Mouse (Mus musculus) midbrain, embryonic 13.5 days (tissue): ENCODE measurements at regions not wholly inside any gene's neighbourhood (a gene's known extent, or its start where the extent isn't known, plus 50 kb on each side); places are given as distances from the start of the nearest gene placed in this dataset.

ENCODE experiments used
- ATAC-seq: fragments of 200-750 bp; cut with Nextera tagmentation; 2 replicates; pipeline ENCODE4 v1.8.0; 2017; ENCODE audit warnings: mild to moderate bottlenecking, moderate TSS enrichment, moderate library complexity
- H3K27ac ChIP-seq: fragments of 300-500 bp; sonication (generic); 2 replicates; pipeline ENCODE4 v1.5.1; 2015; ENCODE audit warnings: inconsistent platforms, mild to moderate bottlenecking, moderate library complexity
- H3K27me3 ChIP-seq: fragments of 300-500 bp; sonication (generic); 2 replicates; pipeline ENCODE4 v1.6.1; 2015; ENCODE audit warnings: mild to moderate bottlenecking, inconsistent platforms
- H3K36me3 ChIP-seq: fragments of 300-500 bp; sonication (generic); 2 replicates; pipeline ENCODE4 v1.6.1; 2015; ENCODE audit warnings: mild to moderate bottlenecking, inconsistent platforms
- H3K4me1 ChIP-seq: fragments of 300-500 bp; sonication (generic); replicated peaks from 2 replicates; pipeline ENCODE4 v1.6.1; 2015; ENCODE audit warnings: inconsistent platforms
- H3K4me2 ChIP-seq: fragments of 300-500 bp; sonication (generic); replicated peaks from 2 replicates; pipeline ENCODE4 v1.6.1; 2015; ENCODE audit warnings: moderate library complexity, mild to moderate bottlenecking, inconsistent platforms
- H3K4me3 ChIP-seq: fragments of 300-500 bp; sonication (generic); replicated peaks from 2 replicates; pipeline ENCODE4 v1.5.1; 2015; ENCODE audit warnings: mild to moderate bottlenecking, inconsistent platforms
- H3K9ac ChIP-seq: fragments of 300-500 bp; sonication (generic); replicated peaks from 2 replicates; pipeline ENCODE4 v1.6.1; 2015; ENCODE audit warnings: mild to moderate bottlenecking, inconsistent platforms
- H3K9me3 ChIP-seq: fragments of 300-500 bp; sonication (generic); 2 replicates; pipeline ENCODE4 v1.6.1; 2016; ENCODE audit warnings: mild to moderate bottlenecking, inconsistent platforms
- WGBS: fragments of 180-500 bp; shearing (Covaris S2); methylation state at CpG from one replicate; pipeline ENCODE4 v1.1.7; 2015; 5-methylcytosine and 5-hydroxymethylcytosine counted together

DNA sequence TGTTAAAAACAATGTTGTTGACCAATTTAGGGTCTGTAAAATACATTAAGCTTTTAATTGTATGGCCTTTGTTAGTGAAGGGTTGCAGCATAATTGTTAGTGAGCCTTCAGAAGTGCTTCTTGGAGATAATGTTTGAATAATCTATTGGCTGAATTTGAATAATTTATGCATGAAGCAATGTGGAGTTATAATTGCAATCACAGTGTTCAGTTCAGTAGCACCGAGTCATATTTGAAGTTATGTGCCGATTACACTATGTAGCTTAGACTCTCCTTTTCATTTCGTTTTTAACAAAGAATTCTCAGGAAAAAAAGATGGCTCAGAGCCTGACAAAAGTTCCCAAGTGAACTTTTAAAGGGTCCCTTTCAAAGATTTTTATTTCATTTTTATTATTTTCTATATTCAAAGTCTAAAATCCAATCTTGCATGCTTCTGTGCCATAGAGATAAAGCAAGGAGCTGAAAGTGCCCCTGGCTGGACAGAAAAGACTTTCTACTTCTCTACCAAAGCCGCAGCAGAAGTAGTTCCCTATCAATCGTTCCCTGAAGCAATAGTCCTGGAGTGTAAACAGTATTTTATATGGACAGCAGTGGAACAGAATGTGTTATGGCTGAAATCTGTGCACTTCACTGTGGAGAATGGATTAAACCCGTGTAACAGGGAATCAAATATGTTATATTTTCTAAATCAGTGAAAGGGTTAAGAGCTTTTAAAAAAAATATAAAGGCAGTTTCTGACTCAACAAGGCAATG is 556.3 kb upstream of the Slc39a10 start:
- 56% methylated on average over 6 of the region's 6 CpGs for WGBS
- Histone ChIP-seq H3K36me3 (no peaks in the 10 kb centered on the region), H3K27me3 (no peaks in the 10 kb centered on the region), H3K27ac (peak overlapping the region; percentile 45), H3K4me1 (peaks cover 20% of the 10 kb centered on the region), H3K4me3 (no peak overlapping the region), H3K9me3 (no peaks in the 10 kb centered on the region), H3K4me2 (no peak overlapping the region), H3K9ac (no peak overlapping the region)
- ATAC-seq: peak; percentile 74

- Histone ChIP-seq H3K4me2 (no peak overlapping the region), H3K9me3 (no peaks in the 10 kb centered on the region), H3K4me1 (peaks cover 20% of the 10 kb centered on the region), H3K27me3 (no peaks in the 10 kb centered on the region), H3K27ac (peak overlapping the region; percentile 67), H3K4me3 (no peak overlapping the region), H3K36me3 (no peaks in the 10 kb centered on the region), H3K9ac (no peak overlapping the region)
- ATAC-seq: peak; percentile 88
- 38% methylated on average over 3 of the region's 3 CpGs for WGBS
Observed at GRCm38 (mm10) chr1:47448070-47448469, 555.4 kb upstream of the Slc39a10 start.

GRCm38 (mm10) chr1:47446021-47446420 is 553.4 kb upstream of the Slc39a10 start:
- H3K27ac ChIP-seq: no peak overlapping the region

DNA sequence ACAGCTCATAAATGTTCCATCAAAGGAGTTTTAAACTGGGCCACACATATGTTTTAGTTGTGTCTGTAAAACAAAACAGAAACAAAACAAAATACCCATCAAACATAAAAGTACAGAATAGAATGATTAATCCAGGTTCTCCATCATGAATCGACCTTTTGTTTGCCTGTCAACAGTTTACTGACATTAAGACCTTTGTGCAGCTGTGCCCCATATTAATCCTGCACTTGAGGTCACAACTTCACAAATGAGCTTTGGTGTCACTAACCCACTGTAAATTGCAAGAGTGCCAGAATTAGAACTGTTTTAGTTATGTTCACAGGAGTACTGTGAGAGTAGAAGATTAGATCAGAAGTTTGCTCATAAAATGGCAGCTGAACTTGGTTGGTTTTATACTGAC is 540.2 kb upstream of the Slc39a10 start:
- ATAC-seq: no peak
- H3K9me3 ChIP-seq: no peaks in the 10 kb centered on the region
- no peak overlapping the region for H3K4me2 ChIP-seq
- 68% methylated on average over 1 of the region's 1 CpGs for WGBS
- no peak overlapping the region for H3K4me3 ChIP-seq
- no peaks in the 10 kb centered on the region for H3K27me3 ChIP-seq
- no peak overlapping the region for H3K27ac ChIP-seq
- no peaks in the 10 kb centered on the region for H3K4me1 ChIP-seq
- no peak overlapping the region for H3K9ac ChIP-seq
- H3K36me3 ChIP-seq: no peaks in the 10 kb centered on the region

More at GRCm38 (mm10) chr1:47446021-47446420, 553.4 kb upstream of the Slc39a10 start:
- Histone ChIP-seq H3K9ac (no peak overlapping the region), H3K27me3 (no peaks in the 10 kb centered on the region), H3K36me3 (no peaks in the 10 kb centered on the region), H3K4me1 (peaks cover 20% of the 10 kb centered on the region), H3K9me3 (no peaks in the 10 kb centered on the region), H3K4me2 (no peak overlapping the region), H3K4me3 (no peak overlapping the region)
- 0 out of 2 replicates have a peak, but pooled peaks have one; percentile 22 for ATAC-seq
- 55% methylated on average over 6 of the region's 6 CpGs for WGBS

- no peaks in the 10 kb centered on the region for H3K36me3 ChIP-seq
- no peak overlapping the region for H3K4me3 ChIP-seq
- no peaks in the 10 kb centered on the region for H3K9me3 ChIP-seq
- H3K4me2 ChIP-seq: no peak overlapping the region
- H3K9ac ChIP-seq: no peak overlapping the region
- no peaks in the 10 kb centered on the region for H3K4me1 ChIP-seq
- no peak overlapping the region for H3K27ac ChIP-seq
- no peaks in the 10 kb centered on the region for H3K27me3 ChIP-seq
- WGBS: 66% methylated on average over 1 of the region's 1 CpGs
- no peak for ATAC-seq
Observed at GRCm38 (mm10) chr1:47405164-47405563, 512.5 kb upstream of the Slc39a10 start.

GRCm38 (mm10) chr1:47386579-47386978 is 493.9 kb upstream of the Slc39a10 start:
- no peaks in the 10 kb centered on the region for H3K4me1 ChIP-seq
- H3K36me3 ChIP-seq: no peaks in the 10 kb centered on the region
- no peaks in the 10 kb centered on the region for H3K27me3 ChIP-seq
- ATAC-seq: no peak
- no peak overlapping the region for H3K4me3 ChIP-seq
- H3K4me2 ChIP-seq: no peak overlapping the region
- no peak overlapping the region for H3K27ac ChIP-seq
- H3K9ac ChIP-seq: no peak overlapping the region
- H3K9me3 ChIP-seq: no peaks in the 10 kb centered on the region

DNA sequence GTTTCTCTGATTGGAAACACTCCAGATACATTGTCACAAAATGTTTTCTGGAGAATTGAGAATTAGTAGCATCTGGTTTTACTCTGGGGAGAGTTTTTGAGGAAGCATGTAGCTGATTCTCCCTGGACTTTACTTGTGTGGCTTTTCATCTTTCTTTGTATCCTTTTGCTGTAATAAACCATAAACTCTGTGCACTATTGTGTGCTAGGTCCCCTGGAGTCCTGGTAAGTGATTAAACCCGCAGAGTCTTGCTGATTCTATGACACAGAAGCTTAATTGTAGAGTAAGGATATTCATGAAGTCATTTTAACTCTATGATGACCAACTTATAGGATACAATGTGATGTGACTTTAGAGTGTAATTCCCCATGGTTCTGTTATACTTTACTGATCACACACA is 486.1 kb upstream of the Slc39a10 start:
- ATAC-seq: no peak
- Histone ChIP-seq H3K4me1 (no peaks in the 10 kb centered on the region), H3K36me3 (no peaks in the 10 kb centered on the region), H3K4me2 (no peak overlapping the region), H3K9ac (no peak overlapping the region), H3K9me3 (no peaks in the 10 kb centered on the region), H3K4me3 (no peak overlapping the region), H3K27me3 (no peaks in the 10 kb centered on the region), H3K27ac (no peak overlapping the region)
- WGBS: 16% methylated on average over 1 of the region's 1 CpGs

DNA sequence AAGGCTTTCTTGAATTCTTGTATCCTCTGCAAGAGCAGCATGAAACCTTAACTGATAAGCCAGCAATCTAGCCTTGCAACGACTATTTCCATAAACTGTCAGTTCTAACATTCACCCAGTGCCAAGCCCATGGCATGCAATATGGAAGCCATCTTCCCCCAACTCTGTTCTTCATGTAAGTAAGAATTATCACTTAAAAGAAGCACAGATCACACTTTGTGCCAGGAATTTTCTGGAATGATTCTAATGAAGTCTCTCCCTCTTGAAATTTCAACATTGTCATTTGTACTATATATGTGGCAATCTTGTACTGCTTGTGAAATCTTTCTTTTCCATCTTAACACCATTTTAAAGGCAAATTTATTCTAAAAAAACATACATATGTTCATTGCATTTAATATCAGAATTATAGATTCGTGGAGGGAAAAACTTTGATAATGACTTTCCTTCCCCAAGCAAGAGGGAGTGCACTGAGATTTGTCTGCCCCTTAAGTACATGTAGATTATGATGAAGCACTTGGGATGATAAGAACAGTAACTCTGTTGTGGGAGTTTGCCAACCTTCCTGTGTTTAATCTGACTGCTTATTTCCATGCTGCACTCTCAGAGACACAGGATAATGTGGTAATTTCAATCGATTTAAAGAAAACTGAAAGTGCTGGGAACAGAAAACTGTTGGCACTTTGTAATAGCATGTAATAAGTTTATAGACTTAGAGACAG is 447.2 kb upstream of the Slc39a10 start:
- Histone ChIP-seq H3K4me3 (no peak overlapping the region), H3K4me1 (no peaks in the 10 kb centered on the region), H3K4me2 (no peak overlapping the region), H3K27ac (no peak overlapping the region), H3K9ac (no peak overlapping the region), H3K36me3 (no peaks in the 10 kb centered on the region), H3K9me3 (no peaks in the 10 kb centered on the region), H3K27me3 (no peaks in the 10 kb centered on the region)
- no peak for ATAC-seq
- WGBS: 88% methylated on average over 3 of the region's 3 CpGs

DNA sequence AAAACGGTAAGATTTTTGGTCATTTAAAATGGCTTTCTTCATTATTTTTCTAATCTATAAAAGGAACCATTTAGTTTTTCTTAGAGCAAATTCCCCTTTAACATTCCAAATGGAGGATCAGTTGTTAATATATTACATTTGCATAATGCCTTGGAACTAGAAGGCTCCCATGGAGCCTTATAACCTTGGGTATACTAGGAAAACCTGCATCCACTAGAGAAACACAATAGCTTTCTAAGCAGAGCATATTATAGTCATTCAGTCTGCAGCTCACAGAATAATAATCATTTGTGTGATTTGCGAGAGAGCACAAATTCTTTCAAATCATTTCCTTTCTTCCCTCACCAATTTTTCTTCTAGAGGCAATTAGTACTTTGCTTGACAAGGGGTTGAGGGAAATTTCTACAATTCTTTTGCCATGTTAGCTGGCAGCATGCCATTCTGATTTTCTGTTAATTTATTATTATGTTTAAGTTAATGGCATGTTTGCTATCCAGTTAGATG is 418.0 kb upstream of the Slc39a10 start:
- Histone ChIP-seq H3K9ac (no peak overlapping the region), H3K4me2 (no peak overlapping the region), H3K4me1 (no peaks in the 10 kb centered on the region), H3K27me3 (no peaks in the 10 kb centered on the region), H3K27ac (no peak overlapping the region), H3K9me3 (no peaks in the 10 kb centered on the region), H3K4me3 (no peak overlapping the region), H3K36me3 (no peaks in the 10 kb centered on the region)
- WGBS: 55% methylated on average over 2 of the region's 2 CpGs
- ATAC-seq: no peak

DNA sequence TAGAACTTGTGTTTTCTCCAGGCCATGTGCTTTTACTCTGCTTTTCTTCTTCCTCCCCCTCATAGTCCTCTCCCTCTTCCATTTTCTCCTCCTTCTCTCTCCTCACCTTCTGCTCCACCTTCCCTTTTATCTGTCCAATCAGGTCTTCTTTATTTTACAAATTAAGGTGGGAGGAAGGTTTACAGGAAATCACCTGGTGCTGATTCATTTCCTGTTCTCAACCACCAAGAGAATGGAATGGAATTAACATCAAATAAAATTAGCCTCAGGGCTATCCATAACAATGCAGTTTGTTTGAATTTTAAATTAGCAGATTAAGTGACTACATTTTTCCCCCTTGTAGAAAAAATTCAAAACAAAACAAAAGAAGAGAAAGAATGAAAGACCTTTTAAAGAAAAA is 414.3 kb upstream of the Slc39a10 start:
- H3K4me1 ChIP-seq: no peaks in the 10 kb centered on the region
- H3K9me3 ChIP-seq: no peaks in the 10 kb centered on the region
- H3K4me2 ChIP-seq: no peak overlapping the region
- no peak overlapping the region for H3K4me3 ChIP-seq
- no peaks in the 10 kb centered on the region for H3K27me3 ChIP-seq
- H3K27ac ChIP-seq: no peak overlapping the region
- H3K9ac ChIP-seq: no peak overlapping the region
- no peaks in the 10 kb centered on the region for H3K36me3 ChIP-seq
- ATAC-seq: no peak

DNA sequence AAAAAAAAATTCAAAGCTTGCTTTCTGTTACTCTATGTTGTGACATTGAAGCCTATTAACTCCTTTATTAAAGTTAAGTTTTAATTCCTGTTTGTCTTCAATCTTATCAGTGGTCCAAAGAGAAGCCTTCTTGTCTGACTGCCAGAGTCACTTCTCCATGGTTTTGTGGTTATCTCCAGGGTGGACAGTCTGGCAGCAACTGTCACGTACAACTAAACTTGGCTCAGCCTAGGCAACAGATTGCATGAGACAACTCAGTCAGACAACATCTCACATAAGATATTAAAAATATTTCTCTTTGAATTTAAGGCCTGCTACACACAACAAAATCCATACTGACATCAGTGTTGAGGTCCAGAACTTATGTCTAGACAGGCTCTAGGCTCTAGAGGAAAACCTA is 406.7 kb upstream of the Slc39a10 start:
- Histone ChIP-seq H3K27ac (no peak overlapping the region), H3K27me3 (no peaks in the 10 kb centered on the region), H3K9ac (no peak overlapping the region), H3K36me3 (no peaks in the 10 kb centered on the region), H3K4me1 (no peaks in the 10 kb centered on the region), H3K4me2 (no peak overlapping the region), H3K4me3 (no peak overlapping the region), H3K9me3 (no peaks in the 10 kb centered on the region)
- WGBS: 100% methylated on average over 1 of the region's 1 CpGs
- ATAC-seq: no peak

DNA sequence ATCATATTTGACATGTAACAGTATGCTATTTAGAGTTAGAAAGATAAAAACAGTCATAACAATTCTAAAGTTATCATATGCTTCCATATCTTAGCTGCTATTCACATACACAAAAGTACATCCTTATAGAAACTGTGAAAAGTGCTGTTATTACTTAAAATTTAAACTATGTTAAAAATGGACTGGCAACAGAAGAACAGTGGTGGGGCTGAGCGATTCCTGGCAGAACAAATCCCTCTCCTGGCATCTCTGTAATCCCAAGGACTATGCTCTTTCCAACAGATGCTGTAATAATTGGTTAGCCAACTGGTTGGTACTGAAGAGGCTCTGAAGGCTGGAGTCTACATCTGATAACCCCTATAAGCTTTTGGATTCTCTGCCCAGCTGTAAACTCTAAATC is 393.0 kb upstream of the Slc39a10 start:
- Histone ChIP-seq H3K9me3 (no peaks in the 10 kb centered on the region), H3K4me1 (no peaks in the 10 kb centered on the region), H3K9ac (no peak overlapping the region), H3K27me3 (no peaks in the 10 kb centered on the region), H3K36me3 (no peaks in the 10 kb centered on the region), H3K4me3 (no peak overlapping the region), H3K27ac (no peak overlapping the region), H3K4me2 (no peak overlapping the region)
- no peak for ATAC-seq
- 90% methylated on average over 1 of the region's 1 CpGs for whole genome bisulfite sequencing
